Mouse (Mus musculus) heart, adult 8-10 months (tissue): Measurements from ENCODE around the gene Kif1c. TPM values are rescaled to one million over a fixed set of nuclear protein-coding genes. Genes with fewer than 3 reads are reported as not detected.
A peak's percentile ranks its signal among the peaks of the same experiment; 100 is the strongest.

Experiments used
- DNase-seq: peaks from one replicate; pipeline ENCODE4 v3.0.0; 2022; ENCODE audit warnings: low spot score
- total RNA-seq, 4 experiments: library from RNA; stranded (reverse); gene quantifications; 2 replicates each; pipeline ENCODE4 v1.2.4; 2022

Gene Kif1c
- total RNA-seq, 4 experiments from 2014 or later, result 456 to 555 (median 507) TPM

- DNase-seq, result no peak
Measured at GRCm38 (mm10) chr11:70697376-70697775, 3.0 kb upstream of the Kif1c start.

GRCm38 (mm10) chr11:70699051-70699450, 1.3 kb upstream of the Kif1c start:
- DNase-seq, result no peak

- DNase-seq, result peak; percentile 77
Measured at GRCm38 (mm10) chr11:70700613-70701012, 265 bp downstream of the Kif1c start.

- no peak for DNase-seq
Measured at GRCm38 (mm10) chr11:70701221-70701955, 1.0 kb downstream of the Kif1c start.

GRCm38 (mm10) chr11:70701984-70702733, 1.8 kb downstream of the Kif1c start:
- no peak for DNase-seq

GRCm38 (mm10) chr11:70702781-70703180, 2.4 kb downstream of the Kif1c start:
- DNase-seq, result peak; percentile 64

- no peak for DNase-seq
Measured at GRCm38 (mm10) chr11:70706127-70706526, 5.8 kb downstream of the Kif1c start.

- DNase-seq, result no peak
Measured at GRCm38 (mm10) chr11:70711026-70711425, 10.7 kb downstream of the Kif1c start.

GRCm38 (mm10) chr11:70713222-70713621, 12.9 kb downstream of the Kif1c start:
- no peak for DNase-seq

GRCm38 (mm10) chr11:70715832-70716231, 15.5 kb downstream of the Kif1c start:
- no peak for DNase-seq

GRCm38 (mm10) chr11:70718481-70718880, 18.1 kb downstream of the Kif1c start:
- no peak for DNase-seq

- peak; percentile 32 for DNase-seq
Measured at GRCm38 (mm10) chr11:70720567-70720966, 20.2 kb downstream of the Kif1c start.

- DNase-seq, result no peak
Measured at GRCm38 (mm10) chr11:70721072-70721471, 20.7 kb downstream of the Kif1c start.

- DNase-seq, result no peak
Measured at GRCm38 (mm10) chr11:70724706-70725105, 24.4 kb downstream of the Kif1c start.

- no peak for DNase-seq
Measured at GRCm38 (mm10) chr11:70726585-70726984, 26.2 kb downstream of the Kif1c start.

GRCm38 (mm10) chr11:70727385-70727784, 27.0 kb downstream of the Kif1c start:
- DNase-seq, result no peak

- no peak for DNase-seq
Measured at GRCm38 (mm10) chr11:70730427-70731038, 30.2 kb downstream of the Kif1c start.

GRCm38 (mm10) chr11:70731178-70731577, 30.8 kb downstream of the Kif1c start:
- DNase-seq, result no peak

GRCm38 (mm10) chr11:70733256-70733655, 32.9 kb downstream of the Kif1c start:
- DNase-seq, result no peak

- DNase-seq, result no peak
Measured at GRCm38 (mm10) chr11:70737749-70738148, 37.4 kb downstream of the Kif1c start.

GRCm38 (mm10) chr11:70741603-70742002, 41.3 kb downstream of the Kif1c start:
- DNase-seq, result no peak

- no peak for DNase-seq
Measured at GRCm38 (mm10) chr11:70742117-70742516, 41.8 kb downstream of the Kif1c start.
